Mouse (Mus musculus) MEL (cell line): ENCODE data around the gene Glyctk. TPM values are rescaled to one million over a fixed set of nuclear protein-coding genes. Genes with fewer than 3 reads are reported as not detected.

ENCODE experiments used
- DNase-seq: peaks from one replicate; pipeline ENCODE4 v3.0.0; 2011; ENCODE audit warnings: low read depth, low spot score
- H3K27ac ChIP-seq: 2 replicates; pipeline ENCODE4 v1.5.1; 2012; ENCODE audit warnings: low read depth, mild to moderate bottlenecking, control low read depth, low read length, moderate library complexity; ENCODE audit not compliant: control insufficient read depth
- H3K27me3 ChIP-seq, 2 experiments: fragments of 150-350 bp in 1 of 2; sonication (generic) in 1 of 2; 2 replicates each; pipeline ENCODE4 v1.6.1; 2012; ENCODE audit warnings: low read length in 2 of 2, mild to moderate bottlenecking in 2 of 2, improper control_type of control experiment in 1 of 2, moderate library complexity in 1 of 2; ENCODE audit not compliant: insufficient read depth in 2 of 2, control insufficient read depth in 1 of 2
- H3K36me3 ChIP-seq, 2 experiments: 2 replicates each; pipeline ENCODE4 v1.6.1; 2012 to 2014; ENCODE audit warnings: low read length in 2 of 2, improper control_type of control experiment in 1 of 2, inconsistent platforms in 1 of 2, mild to moderate bottlenecking in 1 of 2; ENCODE audit not compliant: insufficient read depth in 2 of 2, control insufficient read depth in 1 of 2
- H3K4me1 ChIP-seq, 2 experiments: fragments of 150-350 bp in 1 of 2; sonication (generic) in 1 of 2; 2 replicates each; pipeline ENCODE4 v1.6.1; 2012; ENCODE audit warnings: low read length in 2 of 2, improper control_type of control experiment in 1 of 2, mild to moderate bottlenecking in 1 of 2; ENCODE audit not compliant: insufficient read depth in 2 of 2, control insufficient read depth in 1 of 2
- H3K4me3 ChIP-seq, 2 experiments: fragments of 150-350 bp in 1 of 2; sonication (generic) in 1 of 2; 2 replicates each; pipeline ENCODE4 v1.5.1; 2012; ENCODE audit warnings: low read depth in 2 of 2, low read length in 2 of 2, mild to moderate bottlenecking in 2 of 2, moderate library complexity in 2 of 2, control low read depth in 1 of 2, improper control_type of control experiment in 1 of 2; ENCODE audit not compliant: control insufficient read depth in 1 of 2, insufficient read depth in 1 of 2
- H3K79me2 ChIP-seq: 2 replicates; pipeline ENCODE4 v1.6.1; 2012; ENCODE audit warnings: mild to moderate bottlenecking, low read length, moderate library complexity; ENCODE audit not compliant: control insufficient read depth, poor library complexity, insufficient read depth
- H3K9ac ChIP-seq: 2 replicates; pipeline ENCODE4 v1.6.1; 2012; ENCODE audit warnings: low read depth, mild to moderate bottlenecking, control low read depth, low read length, moderate library complexity; ENCODE audit not compliant: control insufficient read depth, poor library complexity, severe bottlenecking
- H3K9me3 ChIP-seq: fragments of 150-350 bp; sonication (generic); replicated peaks from 2 replicates; pipeline ENCODE4 v1.6.1; 2012; ENCODE audit warnings: mild to moderate bottlenecking, low read length, improper control_type of control experiment, moderate library complexity; ENCODE audit not compliant: insufficient read depth
- BHLHE40 ChIP-seq: IDR thresholded peaks from 2 replicates; pipeline ENCODE4 v1.6.1; 2012; ENCODE audit warnings: low read depth, mild to moderate bottlenecking, inconsistent platforms, low read length, improper control_type of control experiment, borderline replicate concordance
- CHD1 ChIP-seq: IDR thresholded peaks from 2 replicates; pipeline ENCODE4 v1.6.1; 2012; ENCODE audit warnings: low read depth, mild to moderate bottlenecking, inconsistent platforms, low read length, improper control_type of control experiment
- CTCF ChIP-seq, 3 experiments: IDR thresholded peaks in 2 of 3; conservative IDR thresholded peaks in 1 of 3; 2 replicates each; pipeline ENCODE4 v1.5.1; 2011 to 2012; ENCODE audit warnings: low read length in 3 of 3, low read depth in 2 of 3, mild to moderate bottlenecking in 2 of 3, improper control_type of control experiment in 1 of 3, inconsistent platforms in 1 of 3, mixed read lengths in 1 of 3, moderate library complexity in 1 of 3; ENCODE audit not compliant: control insufficient read depth in 1 of 3, insufficient read depth in 1 of 3, poor library complexity in 1 of 3, severe bottlenecking in 1 of 3
- E2F4 ChIP-seq: IDR thresholded peaks from 2 replicates; pipeline ENCODE4 v1.6.1; 2011; ENCODE audit warnings: low read depth, low read length, improper control_type of control experiment, borderline replicate concordance
- GABPA ChIP-seq: IDR thresholded peaks from 2 replicates; pipeline ENCODE4 v1.6.1; 2012; ENCODE audit warnings: low read depth, mild to moderate bottlenecking, inconsistent platforms, low read length, improper control_type of control experiment, moderate library complexity
- KAT2A ChIP-seq: conservative IDR thresholded peaks from 2 replicates; pipeline ENCODE4 v1.6.1; 2012; ENCODE audit warnings: low read depth, low read length, improper control_type of control experiment, inconsistent platforms
- MAFK ChIP-seq: IDR thresholded peaks from 2 replicates; pipeline ENCODE4 v1.6.1; 2011; ENCODE audit warnings: low read depth, mild to moderate bottlenecking, low read length, improper control_type of control experiment, borderline replicate concordance
- MAX ChIP-seq: IDR thresholded peaks from 2 replicates; pipeline ENCODE4 v1.6.1; 2011; ENCODE audit warnings: low read length, improper control_type of control experiment
- NELFE ChIP-seq: IDR thresholded peaks from 2 replicates; pipeline ENCODE4 v1.6.1; 2011; ENCODE audit warnings: low read depth, low read length, improper control_type of control experiment
- POLR2AphosphoS5 ChIP-seq: IDR thresholded peaks from 2 replicates; pipeline ENCODE4 v1.6.1; 2012; ENCODE audit warnings: low read depth, borderline replicate concordance, mild to moderate bottlenecking, inconsistent platforms, low read length, moderate library complexity, mixed read lengths
- RAD21 ChIP-seq: IDR thresholded peaks from 2 replicates; pipeline ENCODE4 v1.6.1; 2011; ENCODE audit warnings: mild to moderate bottlenecking, low read depth, low read length, improper control_type of control experiment
- SIN3A ChIP-seq: IDR thresholded peaks from 2 replicates; pipeline ENCODE4 v1.6.1; 2012; ENCODE audit warnings: low read length, improper control_type of control experiment, inconsistent platforms
- SMC3 ChIP-seq: IDR thresholded peaks from 2 replicates; pipeline ENCODE4 v1.6.1; 2011; ENCODE audit warnings: low read depth, low read length, improper control_type of control experiment
- TAL1 ChIP-seq: IDR thresholded peaks from 2 replicates; pipeline ENCODE4 v1.6.1; 2012; ENCODE audit warnings: mild to moderate bottlenecking, inconsistent platforms, low read length, moderate library complexity, mixed read lengths
- USF1 ChIP-seq: IDR thresholded peaks from 2 replicates; pipeline ENCODE4 v1.6.1; 2014; ENCODE audit warnings: low read depth, mild to moderate bottlenecking, inconsistent platforms, low read length, improper control_type of control experiment, moderate library complexity
- ZC3H11A ChIP-seq: IDR thresholded peaks from 2 replicates; pipeline ENCODE4 v1.6.1; 2012; ENCODE audit warnings: low read depth, mild to moderate bottlenecking, inconsistent platforms, low read length, improper control_type of control experiment
- polyA plus RNA-seq, 2 experiments: library from polyadenylated mRNA; stranded (reverse) in 1 of 2; unstranded in 1 of 2; fragments of >175 nt in 1 of 2; fragments of >200 nt in 1 of 2; gene quantifications; 2 replicates each; pipeline versions ENCODE4 v1.2.1 to v1.2.4; 2012; ENCODE audit warnings: low replicate concordance in 2 of 2, low read depth in 1 of 2; ENCODE audit not compliant: insufficient read length in 2 of 2, insufficient read depth in 1 of 2, missing spikeins in 1 of 2
- total RNA-seq: library from RNA; depleted of rRNA; stranded (reverse); fragments of 300-350 nt; gene quantifications from 2 replicates; pipeline ENCODE4 v1.2.3, GENCODE M21; 2012

Gene Glyctk
- total and polyA plus RNA-seq, 3 experiments = 3.1 to 3.3 TPM; not detected in 1

GRCm38 (mm10) chr9:106156419-106156818 lies 1.5 kb downstream of the Glyctk start:
- H3K36me3 ChIP-seq = peaks cover 0 to 2% of the 10 kb centered on the region in 2 experiments; a peak in 1 of 4 replicates
- no peak overlapping the region for H3K27ac ChIP-seq
- no peak overlapping the region for H3K4me3 ChIP-seq
- TF ChIP-seq E2F4 = no peak
- TF ChIP-seq SMC3 = peak; percentile 54
- TF ChIP-seq SIN3A = no peak
- TF ChIP-seq KAT2A = no peak
- TF ChIP-seq MAX = no peak
- TF ChIP-seq CTCF (IDR thresholded peaks at IDR 0.05 in 2 of 3, conservative IDR thresholded peaks at IDR 0.05 in 1 of 3; ENCODE audit: control insufficient read depth in 1 of 3, insufficient read depth in 1 of 3, low read depth in 2 of 3, low read length in 3 of 3, poor library complexity in 1 of 3, severe bottlenecking in 1 of 3) = peak; percentile 75 to 80 (median 79)
- no peak for TF ChIP-seq NELFE
- peak; percentile 30; the same call in 1 of the 2 replicates for TF ChIP-seq ZC3H11A
- no peak for TF ChIP-seq MAFK
- TF ChIP-seq BHLHE40 = peak; percentile 18; the same call in 1 of the 2 replicates
- TF ChIP-seq RAD21 = peak; percentile 65
- peaks cover 2 to 6% of the 10 kb centered on the region in 2 experiments; a peak in 3 of 4 replicates for H3K4me1 ChIP-seq
- H3K27me3 ChIP-seq = no peaks in the 10 kb centered on the region
- H3K79me2 ChIP-seq = no peaks in the 10 kb centered on the region; the same call in 1 of the 2 replicates
- H3K9ac ChIP-seq = no peak overlapping the region
- H3K9me3 ChIP-seq = no peaks in the 10 kb centered on the region
- DNase-seq = peak; percentile 72

GRCm38 (mm10) chr9:106154106-106154505 lies 3.8 kb downstream of the Glyctk start:
- peaks cover 0 to 4% of the 10 kb centered on the region in 2 experiments; a peak in 1 of 4 replicates for H3K27me3 ChIP-seq
- H3K36me3 ChIP-seq = no peaks in the 10 kb centered on the region; a peak in 1 of 4 replicates
- TF ChIP-seq CHD1 (no peak), POLR2AphosphoS5 (no peak), GABPA (no peak), USF1 (no peak)
- H3K9me3 ChIP-seq = no peaks in the 10 kb centered on the region
- H3K27ac ChIP-seq = no peak overlapping the region
- H3K4me3 ChIP-seq = no peak overlapping the region
- H3K4me1 ChIP-seq = no peaks in the 10 kb centered on the region; a peak in 1 of 4 replicates
- no peak overlapping the region for H3K9ac ChIP-seq
- no peak for DNase-seq
- H3K79me2 ChIP-seq = no peaks in the 10 kb centered on the region

GRCm38 (mm10) chr9:106149399-106149754 lies 8.6 kb downstream of the Glyctk start:
- Histone ChIP-seq H3K27me3 (peaks cover 0 to 7% of the 10 kb centered on the region in 2 experiments; a peak in 1 of 4 replicates), H3K4me3 (no peak overlapping the region), H3K27ac (no peak overlapping the region), H3K9ac (no peak overlapping the region), H3K79me2 (no peaks in the 10 kb centered on the region), H3K36me3 (no peaks in the 10 kb centered on the region), H3K4me1 (no peaks in the 10 kb centered on the region), H3K9me3 (no peaks in the 10 kb centered on the region)
- no peak for DNase-seq
- TF ChIP-seq SMC3 (no peak), MAX (no peak), TAL1 (no peak), USF1 (no peak)
